Mouse (Mus musculus): ENCODE measurements around the gene Adpgk. TPM values are rescaled to one million over a fixed set of nuclear protein-coding genes. Genes with fewer than 3 reads are reported as not detected.

The Adpgk gene
- polyA plus RNA-seq, 1 experiment from 2014 or later = 24.0 TPM

- Histone ChIP-seq H3K4me2 (ENCODE audit: low read length) (no peak overlapping the region), H3K9ac (ENCODE audit: low read length) (no peak overlapping the region), H3K4me3 (ENCODE audit: control insufficient read depth in 1 of 2, insufficient read depth in 1 of 2, low read depth in 1 of 2, low read length in 2 of 2) (no peak overlapping the region), H3K27me3 (ENCODE audit: control insufficient read depth, insufficient read depth, low read length) (no peaks in the 10 kb centered on the region), H3K4me1 (ENCODE audit: control insufficient read depth in 2 of 2, insufficient read depth in 2 of 2, low read length in 2 of 2) (no peaks in the 10 kb centered on the region), H3K36me3 (ENCODE audit: control insufficient read depth, insufficient read depth, low read length) (no peaks in the 10 kb centered on the region), H3K27ac (replicated peaks in 1 of 2; ENCODE audit: control insufficient read depth in 1 of 2, insufficient read depth in 1 of 2, low read depth in 2 of 2, low read length in 2 of 2) (no peak overlapping the region), H3K9me3 (ENCODE audit: control insufficient read depth, low read length) (no peaks in the 10 kb centered on the region)
- 88% methylated on average over 5 of the region's 5 CpGs for WGBS
- no peak for ATAC-seq (ENCODE audit: insufficient number of reproducible peaks, insufficient read depth, low FRiP score, low read depth)
Measured at GRCm38 (mm10) chr9:59280888-59281287, 10.5 kb upstream of the Adpgk start.

- Histone ChIP-seq H3K4me2 (ENCODE audit: low read length) (peak overlapping the region; percentile 40), H3K9ac (ENCODE audit: low read length) (no peak overlapping the region), H3K4me1 (ENCODE audit: control insufficient read depth in 2 of 2, insufficient read depth in 2 of 2, low read length in 2 of 2) (no peaks in the 10 kb centered on the region), H3K36me3 (ENCODE audit: control insufficient read depth, insufficient read depth, low read length) (no peaks in the 10 kb centered on the region), H3K4me3 (ENCODE audit: control insufficient read depth in 1 of 2, insufficient read depth in 1 of 2, low read depth in 1 of 2, low read length in 2 of 2) (no peak overlapping the region), H3K27me3 (ENCODE audit: control insufficient read depth, insufficient read depth, low read length) (no peaks in the 10 kb centered on the region), H3K27ac (replicated peaks in 1 of 2; ENCODE audit: control insufficient read depth in 1 of 2, insufficient read depth in 1 of 2, low read depth in 2 of 2, low read length in 2 of 2) (no peak overlapping the region), H3K9me3 (ENCODE audit: control insufficient read depth, low read length) (no peaks in the 10 kb centered on the region)
- WGBS = 46% methylated on average over 22 of the region's 27 CpGs
- ATAC-seq (ENCODE audit: insufficient number of reproducible peaks, insufficient read depth, low FRiP score, low read depth) = no peak
Measured at GRCm38 (mm10) chr9:59281871-59282682, 9.3 kb upstream of the Adpgk start.

GRCm38 (mm10) chr9:59282683-59282986, 8.7 kb upstream of the Adpgk start:
- H3K9ac ChIP-seq (ENCODE audit: low read length) = no peak overlapping the region
- H3K27me3 ChIP-seq (ENCODE audit: control insufficient read depth, insufficient read depth, low read length) = no peaks in the 10 kb centered on the region
- H3K4me1 ChIP-seq (ENCODE audit: control insufficient read depth in 2 of 2, insufficient read depth in 2 of 2, low read length in 2 of 2) = no peaks in the 10 kb centered on the region
- 44% methylated on average over 7 of the region's 7 CpGs for WGBS
- no peaks in the 10 kb centered on the region for H3K9me3 ChIP-seq (ENCODE audit: control insufficient read depth, low read length)
- no peak for ATAC-seq (ENCODE audit: insufficient number of reproducible peaks, insufficient read depth, low FRiP score, low read depth)
- no peak overlapping the region for H3K27ac ChIP-seq (replicated peaks in 1 of 2; ENCODE audit: control insufficient read depth in 1 of 2, insufficient read depth in 1 of 2, low read depth in 2 of 2, low read length in 2 of 2)
- H3K36me3 ChIP-seq (ENCODE audit: control insufficient read depth, insufficient read depth, low read length) = no peaks in the 10 kb centered on the region
- no peak overlapping the region for H3K4me3 ChIP-seq (ENCODE audit: control insufficient read depth in 1 of 2, insufficient read depth in 1 of 2, low read depth in 1 of 2, low read length in 2 of 2)
- H3K4me2 ChIP-seq (ENCODE audit: low read length) = peak overlapping the region; percentile 40

- ATAC-seq (ENCODE audit: insufficient number of reproducible peaks, insufficient read depth, low FRiP score, low read depth) = no peak
- H3K4me3 ChIP-seq (ENCODE audit: control insufficient read depth in 1 of 2, insufficient read depth in 1 of 2, low read depth in 1 of 2, low read length in 2 of 2) = no peak overlapping the region
- no peaks in the 10 kb centered on the region for H3K36me3 ChIP-seq (ENCODE audit: control insufficient read depth, insufficient read depth, low read length)
- no peak overlapping the region for H3K9ac ChIP-seq (ENCODE audit: low read length)
- no peak overlapping the region for H3K4me2 ChIP-seq (ENCODE audit: low read length)
- H3K9me3 ChIP-seq (ENCODE audit: control insufficient read depth, low read length) = no peaks in the 10 kb centered on the region
- peaks cover 5 to 9% of the 10 kb centered on the region in 2 experiments; a peak in 3 of 4 replicates for H3K4me1 ChIP-seq (ENCODE audit: control insufficient read depth in 2 of 2, insufficient read depth in 2 of 2, low read length in 2 of 2)
- 62% methylated on average over 6 of the region's 6 CpGs for WGBS
- H3K27me3 ChIP-seq (ENCODE audit: control insufficient read depth, insufficient read depth, low read length) = no peaks in the 10 kb centered on the region
- H3K27ac ChIP-seq (replicated peaks in 1 of 2; ENCODE audit: control insufficient read depth in 1 of 2, insufficient read depth in 1 of 2, low read depth in 2 of 2, low read length in 2 of 2) = no peak overlapping the region
Measured at GRCm38 (mm10) chr9:59285614-59286013, 5.7 kb upstream of the Adpgk start.

GRCm38 (mm10) chr9:59288058-59288457, 3.3 kb upstream of the Adpgk start:
- Histone ChIP-seq H3K4me2 (ENCODE audit: low read length) (no peak overlapping the region), H3K9me3 (ENCODE audit: control insufficient read depth, low read length) (no peaks in the 10 kb centered on the region), H3K27me3 (ENCODE audit: control insufficient read depth, insufficient read depth, low read length) (no peaks in the 10 kb centered on the region), H3K36me3 (ENCODE audit: control insufficient read depth, insufficient read depth, low read length) (no peaks in the 10 kb centered on the region), H3K27ac (replicated peaks in 1 of 2; ENCODE audit: control insufficient read depth in 1 of 2, insufficient read depth in 1 of 2, low read depth in 2 of 2, low read length in 2 of 2) (no peak overlapping the region), H3K4me3 (ENCODE audit: control insufficient read depth in 1 of 2, insufficient read depth in 1 of 2, low read depth in 1 of 2, low read length in 2 of 2) (no peak overlapping the region), H3K4me1 (ENCODE audit: control insufficient read depth in 2 of 2, insufficient read depth in 2 of 2, low read length in 2 of 2) (peaks cover 10 to 19% of the 10 kb centered on the region in 2 experiments), H3K9ac (ENCODE audit: low read length) (no peak overlapping the region; the same call in 1 of the 2 replicates)
- no peak for ATAC-seq (ENCODE audit: insufficient number of reproducible peaks, insufficient read depth, low FRiP score, low read depth)
- 60% methylated on average over 5 of the region's 5 CpGs for WGBS

- Histone ChIP-seq H3K36me3 (ENCODE audit: control insufficient read depth, insufficient read depth, low read length) (no peaks in the 10 kb centered on the region), H3K9me3 (ENCODE audit: control insufficient read depth, low read length) (no peaks in the 10 kb centered on the region), H3K4me3 (ENCODE audit: control insufficient read depth in 1 of 2, insufficient read depth in 1 of 2, low read depth in 1 of 2, low read length in 2 of 2) (no peak overlapping the region), H3K27ac (replicated peaks in 1 of 2; ENCODE audit: control insufficient read depth in 1 of 2, insufficient read depth in 1 of 2, low read depth in 2 of 2, low read length in 2 of 2) (no peak overlapping the region), H3K9ac (ENCODE audit: low read length) (no peak overlapping the region), H3K27me3 (ENCODE audit: control insufficient read depth, insufficient read depth, low read length) (no peaks in the 10 kb centered on the region), H3K4me1 (ENCODE audit: control insufficient read depth in 2 of 2, insufficient read depth in 2 of 2, low read length in 2 of 2) (peaks cover 10 to 19% of the 10 kb centered on the region in 2 experiments), H3K4me2 (ENCODE audit: low read length) (no peak overlapping the region)
- WGBS = 56% methylated on average over 3 of the region's 3 CpGs
- ATAC-seq (ENCODE audit: insufficient number of reproducible peaks, insufficient read depth, low FRiP score, low read depth) = no peak
Measured at GRCm38 (mm10) chr9:59288685-59289410, 2.5 kb upstream of the Adpgk start.

- no peak for ATAC-seq (ENCODE audit: insufficient number of reproducible peaks, insufficient read depth, low FRiP score, low read depth)
- WGBS = 68% methylated on average over 6 of the region's 6 CpGs
- no peak overlapping the region for H3K4me3 ChIP-seq (ENCODE audit: control insufficient read depth in 1 of 2, insufficient read depth in 1 of 2, low read depth in 1 of 2, low read length in 2 of 2)
- peaks cover 10 to 19% of the 10 kb centered on the region in 2 experiments for H3K4me1 ChIP-seq (ENCODE audit: control insufficient read depth in 2 of 2, insufficient read depth in 2 of 2, low read length in 2 of 2)
- no peaks in the 10 kb centered on the region for H3K27me3 ChIP-seq (ENCODE audit: control insufficient read depth, insufficient read depth, low read length)
- H3K9ac ChIP-seq (ENCODE audit: low read length) = no peak overlapping the region
- no peak overlapping the region for H3K4me2 ChIP-seq (ENCODE audit: low read length)
- H3K27ac ChIP-seq (replicated peaks in 1 of 2; ENCODE audit: control insufficient read depth in 1 of 2, insufficient read depth in 1 of 2, low read depth in 2 of 2, low read length in 2 of 2) = no peak overlapping the region
- H3K36me3 ChIP-seq (ENCODE audit: control insufficient read depth, insufficient read depth, low read length) = no peaks in the 10 kb centered on the region
- no peaks in the 10 kb centered on the region for H3K9me3 ChIP-seq (ENCODE audit: control insufficient read depth, low read length)
Measured at GRCm38 (mm10) chr9:59289529-59290115, 1.7 kb upstream of the Adpgk start.
